Mouse (Mus musculus) intestine, embryonic 14.5 days (tissue): Measurements from ENCODE around the gene Lrrfip2. TPM values are rescaled to one million over a fixed set of nuclear protein-coding genes. Genes with fewer than 3 reads are reported as not detected.
A peak's percentile ranks its signal among the peaks of the same experiment; 100 is the strongest.

ENCODE experiments used
- ATAC-seq: fragments of 200-750 bp; cut with Nextera tagmentation; replicated peaks from 2 replicates; pipeline ENCODE4 v1.8.0; 2017; ENCODE audit warnings: low read depth, moderate number of reproducible peaks, moderate TSS enrichment, moderate library complexity; ENCODE audit not compliant: low FRiP score, low TSS enrichment
- DNase-seq: peaks from one replicate; pipeline ENCODE4 v3.0.0-alpha.2; 2018; ENCODE audit warnings: low spot score
- H3K27ac ChIP-seq: fragments of 300-500 bp; sonication (generic); 2 replicates; pipeline ENCODE4 v1.5.1; 2014; ENCODE audit warnings: low read depth, mild to moderate bottlenecking, control low read depth
- H3K27me3 ChIP-seq: fragments of 300-500 bp; sonication (generic); replicated peaks from 2 replicates; pipeline ENCODE4 v1.6.1; 2014; ENCODE audit warnings: low read length, control low read depth; ENCODE audit not compliant: control insufficient read depth, insufficient read depth
- H3K36me3 ChIP-seq: fragments of 300-500 bp; sonication (generic); 2 replicates; pipeline ENCODE4 v1.6.1; 2014; ENCODE audit warnings: low read length, control low read depth; ENCODE audit not compliant: control insufficient read depth, insufficient read depth
- H3K4me1 ChIP-seq: fragments of 300-500 bp; sonication (generic); replicated peaks from 2 replicates; pipeline ENCODE4 v1.6.1; 2014; ENCODE audit warnings: low read length, control low read depth, mixed read lengths; ENCODE audit not compliant: control insufficient read depth, insufficient read depth
- H3K4me2 ChIP-seq: fragments of 300-500 bp; sonication (generic); 2 replicates; pipeline ENCODE4 v1.6.1; 2014; ENCODE audit warnings: low read length
- H3K4me3 ChIP-seq: fragments of 300-500 bp; sonication (generic); 2 replicates; pipeline ENCODE4 v1.5.1; 2014; ENCODE audit warnings: low read depth, low read length, control low read depth, mixed read lengths
- H3K9ac ChIP-seq: fragments of 300-500 bp; sonication (generic); 2 replicates; pipeline ENCODE4 v1.6.1; 2014; ENCODE audit warnings: mild to moderate bottlenecking, low read length
- H3K9me3 ChIP-seq: fragments of 300-500 bp; sonication (generic); 2 replicates; pipeline ENCODE4 v1.6.1; 2016; ENCODE audit warnings: low read length, control low read depth; ENCODE audit not compliant: control insufficient read depth
- WGBS: fragments of 180-500 bp; shearing (Covaris S2); extraction: QIAGEN DNeasy Blood & Tissue Kit; methylation state at CpG from one replicate; pipeline ENCODE4 v1.1.7; 2014; 5-methylcytosine and 5-hydroxymethylcytosine counted together
- polyA plus RNA-seq: library from polyadenylated mRNA; unstranded; fragments of >200 nt; fragmentation: Nextera tagmentation; extraction: Ambion mirVana; gene quantifications from 2 replicates; pipeline ENCODE4 v1.2.1, GENCODE M21; 2014

The Lrrfip2 gene
- polyA plus RNA-seq, 1 experiment from 2014 or later: 34.4 TPM

GRCm38 (mm10) chr9:111260360-111260985 is 143.1 kb downstream of the Lrrfip2 start:
- ATAC-seq (no peak), DNase-seq (peak; percentile 16)
- H3K9ac ChIP-seq: no peak overlapping the region
- 14% methylated on average over 1 of the region's 1 CpGs for WGBS
- H3K36me3 ChIP-seq: peaks cover 82% of the 10 kb centered on the region
- H3K4me3 ChIP-seq: no peak overlapping the region
- no peak overlapping the region for H3K4me2 ChIP-seq
- H3K27ac ChIP-seq: no peak overlapping the region
- H3K27me3 ChIP-seq: no peaks in the 10 kb centered on the region
- no peaks in the 10 kb centered on the region for H3K9me3 ChIP-seq
- H3K4me1 ChIP-seq: no peaks in the 10 kb centered on the region

- no peaks in the 10 kb centered on the region for H3K4me1 ChIP-seq
- peaks cover 83% of the 10 kb centered on the region for H3K36me3 ChIP-seq
- H3K27ac ChIP-seq: no peak overlapping the region
- no peak overlapping the region for H3K9ac ChIP-seq
- no peaks in the 10 kb centered on the region for H3K9me3 ChIP-seq
- 90% methylated on average over 4 of the region's 4 CpGs for WGBS
- H3K27me3 ChIP-seq: no peaks in the 10 kb centered on the region
- H3K4me3 ChIP-seq: no peak overlapping the region
- no peak overlapping the region for H3K4me2 ChIP-seq
- ATAC-seq (no peak), DNase-seq (peak; percentile 25)
Observed at GRCm38 (mm10) chr9:111261356-111261755, 144.0 kb downstream of the Lrrfip2 start.

DNA sequence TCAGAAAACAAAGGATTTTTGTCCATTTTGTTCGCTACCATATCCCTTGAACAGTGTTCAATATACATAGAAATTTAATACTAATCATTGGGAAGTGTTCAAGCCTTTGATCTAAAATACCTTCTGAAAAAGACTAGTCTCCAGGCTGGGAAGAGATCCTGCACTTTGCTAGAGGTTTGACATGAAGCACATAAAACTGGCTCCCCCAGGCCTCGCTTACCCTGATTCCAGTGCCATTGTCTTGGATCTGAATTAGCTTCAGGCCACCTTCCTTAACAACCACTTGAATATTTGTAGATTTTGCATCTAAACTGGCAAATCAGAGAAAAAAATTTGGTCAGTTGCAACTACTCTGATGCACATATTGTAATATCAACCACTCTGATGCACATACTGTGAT is 150.6 kb downstream of the Lrrfip2 start:
- 0 out of 2 replicates have a peak, but pooled peaks cover 5% of the 10 kb centered on the region for H3K4me1 ChIP-seq
- no peak overlapping the region for H3K4me2 ChIP-seq
- H3K9me3 ChIP-seq: no peaks in the 10 kb centered on the region
- no peak overlapping the region for H3K9ac ChIP-seq
- peaks cover 39% of the 10 kb centered on the region for H3K36me3 ChIP-seq
- H3K27ac ChIP-seq: no peak overlapping the region
- 96% methylated on average over 2 of the region's 2 CpGs for WGBS
- no peak overlapping the region for H3K4me3 ChIP-seq
- H3K27me3 ChIP-seq: no peaks in the 10 kb centered on the region
- no peak for DNase-seq
- no peak for ATAC-seq

DNA sequence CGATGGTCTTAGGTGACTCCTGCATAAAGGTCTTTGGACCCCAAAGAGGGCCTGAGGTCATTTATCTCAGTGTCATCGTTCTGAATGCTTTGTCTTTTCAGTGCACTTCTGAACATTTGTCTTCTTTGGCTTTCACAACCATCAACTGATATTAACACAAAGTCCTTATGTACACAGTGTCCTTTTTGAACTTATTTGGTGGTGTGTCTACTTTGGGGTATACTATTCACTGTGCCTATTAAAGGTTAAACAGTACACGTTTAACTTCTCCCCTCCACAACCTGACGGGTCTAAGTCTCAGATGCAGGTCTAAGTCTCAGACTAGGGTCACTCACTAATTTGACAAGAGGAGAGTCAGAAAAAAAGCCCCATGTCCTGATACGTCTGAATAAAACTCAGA is 153.2 kb downstream of the Lrrfip2 start:
- peaks cover 30% of the 10 kb centered on the region for H3K4me1 ChIP-seq
- H3K27me3 ChIP-seq: no peaks in the 10 kb centered on the region
- DNase-seq (no peak), ATAC-seq (no peak)
- peak overlapping the region; percentile 98 for H3K4me3 ChIP-seq
- H3K9ac ChIP-seq: peak overlapping the region; percentile 55
- H3K36me3 ChIP-seq: peaks cover 40% of the 10 kb centered on the region
- no peaks in the 10 kb centered on the region for H3K9me3 ChIP-seq
- peak overlapping the region; percentile 73; the same call in 1 of the 2 replicates for H3K27ac ChIP-seq
- WGBS: 13% methylated on average over 5 of the region's 5 CpGs
- H3K4me2 ChIP-seq: peak overlapping the region; percentile 74

- DNase-seq: no peak
- H3K4me3 ChIP-seq: peak overlapping the region; percentile 98
- peak overlapping the region; percentile 55 for H3K9ac ChIP-seq
- H3K27ac ChIP-seq: peak overlapping the region; percentile 73
- H3K4me1 ChIP-seq: peaks cover 34% of the 10 kb centered on the region
- ATAC-seq: peak; percentile 67
- H3K27me3 ChIP-seq: no peaks in the 10 kb centered on the region
- H3K9me3 ChIP-seq: no peaks in the 10 kb centered on the region
- under 1% methylated on average over 32 of the region's 32 CpGs for whole genome bisulfite sequencing
- peak overlapping the region; percentile 74 for H3K4me2 ChIP-seq
- H3K36me3 ChIP-seq: peaks cover 40% of the 10 kb centered on the region
Observed at GRCm38 (mm10) chr9:111271056-111271433, 153.7 kb downstream of the Lrrfip2 start.

GRCm38 (mm10) chr9:111271434-111272160 is 154.2 kb downstream of the Lrrfip2 start, which contains the start of the genes Mlh1 and Epm2aip1:
Mlh1 (minus strand) TSS chr9:111271791.
Epm2aip1 (plus strand) TSS chr9:111271929.
- H3K9me3 ChIP-seq: no peaks in the 10 kb centered on the region
- WGBS: under 1% methylated on average over 63 of the region's 64 CpGs
- peak within 1 kb of the TSS; percentile 82 for H3K4me2 ChIP-seq
- peak within 1 kb of the TSS; percentile 93 for H3K27ac ChIP-seq
- H3K9ac ChIP-seq: peak within 1 kb of the TSS; percentile 94
- peak within 1 kb of the TSS; percentile 98 for H3K4me3 ChIP-seq
- peaks cover 40% of the 10 kb centered on the region for H3K36me3 ChIP-seq
- H3K27me3 ChIP-seq: no peaks in the 10 kb centered on the region
- peak; percentile 100 for ATAC-seq
- DNase-seq: peak; percentile 99
- peaks cover 35% of the 10 kb centered on the region for H3K4me1 ChIP-seq

GRCm38 (mm10) chr9:111272356-111272755 is 155.0 kb downstream of the Lrrfip2 start:
- H3K27me3 ChIP-seq: no peaks in the 10 kb centered on the region
- H3K4me1 ChIP-seq: peaks cover 35% of the 10 kb centered on the region
- peak overlapping the region; percentile 93 for H3K27ac ChIP-seq
- peak; percentile 79 for DNase-seq
- ATAC-seq: no peak
- peak overlapping the region; percentile 98 for H3K4me3 ChIP-seq
- H3K9me3 ChIP-seq: no peaks in the 10 kb centered on the region
- H3K36me3 ChIP-seq: peaks cover 43% of the 10 kb centered on the region
- H3K9ac ChIP-seq: peak overlapping the region; percentile 94
- peak overlapping the region; percentile 82 for H3K4me2 ChIP-seq
- 6% methylated on average over 19 of the region's 19 CpGs for WGBS

GRCm38 (mm10) chr9:111272996-111273785 is 155.8 kb downstream of the Lrrfip2 start:
- H3K4me3 ChIP-seq: peak overlapping the region; percentile 98
- ATAC-seq (no peak), DNase-seq (no peak)
- no peaks in the 10 kb centered on the region for H3K9me3 ChIP-seq
- peaks cover 35% of the 10 kb centered on the region for H3K4me1 ChIP-seq
- no peak overlapping the region for H3K27ac ChIP-seq
- peak overlapping the region; percentile 94 for H3K9ac ChIP-seq
- no peaks in the 10 kb centered on the region for H3K27me3 ChIP-seq
- WGBS: 61% methylated on average over 15 of the region's 15 CpGs
- peak overlapping the region; percentile 82 for H3K4me2 ChIP-seq
- H3K36me3 ChIP-seq: peaks cover 45% of the 10 kb centered on the region
